Mouse (Mus musculus) small intestine, adult 2 months (tissue): Measurements from ENCODE around the gene Prdm16.

ENCODE experiments used
- CTCF ChIP-seq: fragments of 200-500 bp; IDR thresholded peaks from 2 replicates; pipeline ENCODE4 v1.5.1; 2012; ENCODE audit warnings: low read depth, mild to moderate bottlenecking, control low read depth, inconsistent platforms, low read length, moderate library complexity, mixed read lengths; ENCODE audit not compliant: insufficient replicate concordance, insufficient read length; ENCODE audit errors: extremely low read depth
- POLR2A ChIP-seq: fragments of 200-500 bp; IDR thresholded peaks from 2 replicates; pipeline ENCODE4 v1.6.1; 2012; ENCODE audit warnings: low read depth, mild to moderate bottlenecking, control low read depth, inconsistent platforms, low read length, moderate library complexity

GRCm38 (mm10) chr4:154545296-154545695 lies 91.4 kb downstream of the Prdm16 start:
- TF ChIP-seq CTCF (no peak), POLR2A (no peak)
